Mouse (Mus musculus): ENCODE results near the gene Btbd11. TPM values are rescaled to one million over a fixed set of nuclear protein-coding genes. Genes with fewer than 3 reads are reported as not detected.

Gene Btbd11
- polyA plus RNA-seq, 1 experiment from 2014 or later, result 13.9 TPM

DNA sequence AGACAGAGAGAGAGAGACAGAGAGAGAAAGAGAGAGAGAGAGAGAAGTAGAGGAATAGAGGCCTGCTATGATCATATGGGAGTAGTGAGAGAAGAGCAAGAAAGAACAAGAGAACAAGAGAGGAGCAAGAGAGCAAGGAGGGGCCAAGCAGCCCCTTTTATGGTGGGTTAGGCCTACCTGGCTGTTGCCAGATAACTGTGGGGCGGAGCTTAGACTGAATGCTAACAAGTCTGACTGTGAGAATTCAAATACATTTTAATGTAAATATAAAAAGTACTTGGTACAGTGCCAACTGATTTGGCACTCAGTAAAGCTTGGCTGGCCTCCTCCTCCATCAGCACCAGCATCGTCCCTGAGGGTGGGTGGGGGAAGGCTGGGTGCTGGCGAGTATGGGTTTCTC is 154.9 kb downstream of the Btbd11 start:
- no peak overlapping the region for H3K9ac ChIP-seq
- H3K9me3 ChIP-seq (replicated peaks), result no peaks in the 10 kb centered on the region
- no peak overlapping the region for H3K4me2 ChIP-seq (replicated peaks)
- H3K27ac ChIP-seq, result no peak overlapping the region
- H3K36me3 ChIP-seq, result no peaks in the 10 kb centered on the region
- H3K4me1 ChIP-seq, result peaks cover 16% of the 10 kb centered on the region
- ATAC-seq (ENCODE audit: low FRiP score), result no peak
- no peak overlapping the region for H3K4me3 ChIP-seq
- 94% methylated on average over 3 of the region's 3 CpGs for WGBS
- H3K27me3 ChIP-seq, result peaks cover 11% of the 10 kb centered on the region

DNA sequence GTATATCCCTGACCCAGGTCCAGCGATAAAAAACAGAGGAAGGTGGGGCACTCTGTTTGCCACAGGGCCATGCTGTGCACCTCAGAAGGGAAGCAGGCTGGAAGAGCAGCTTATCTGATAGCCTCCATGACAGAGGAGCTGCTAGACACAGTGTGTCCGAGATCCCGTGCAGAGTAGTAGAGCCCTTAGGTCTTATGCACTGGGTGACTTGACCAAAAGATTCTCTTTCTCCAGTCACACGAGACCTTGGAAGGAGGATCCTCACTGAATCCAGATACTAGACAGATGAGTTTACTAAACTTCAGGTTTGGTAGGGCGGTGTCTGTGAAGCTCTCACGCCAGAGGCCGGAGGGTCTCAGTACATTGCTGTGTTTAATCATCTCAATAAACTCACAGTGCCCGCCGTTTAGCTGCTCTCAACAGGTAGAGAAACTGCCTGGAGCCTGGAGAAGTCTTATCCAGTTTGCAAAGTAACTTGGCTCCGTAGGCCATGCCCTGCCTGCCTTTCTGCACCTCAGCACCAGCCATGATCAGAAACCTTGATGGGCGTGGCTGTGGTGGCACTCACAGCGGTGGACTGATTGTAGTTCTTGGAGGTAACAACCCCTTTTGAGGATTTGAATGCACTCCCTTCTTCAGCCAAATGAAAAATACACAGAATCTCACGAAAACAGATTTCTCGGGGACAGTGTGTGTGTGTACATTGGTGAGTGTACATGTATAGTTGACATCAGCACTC is 155.4 kb downstream of the Btbd11 start:
- ATAC-seq (ENCODE audit: low FRiP score), result no peak
- Histone ChIP-seq H3K9ac (no peak overlapping the region), H3K4me1 (peaks cover 16% of the 10 kb centered on the region), H3K36me3 (no peaks in the 10 kb centered on the region), H3K9me3 (replicated peaks) (no peaks in the 10 kb centered on the region), H3K4me3 (no peak overlapping the region), H3K4me2 (replicated peaks) (no peak overlapping the region), H3K27me3 (peaks cover 11% of the 10 kb centered on the region; the same call in 1 of the 2 replicates), H3K27ac (no peak overlapping the region)
- WGBS, result 91% methylated on average over 14 of the region's 14 CpGs

DNA sequence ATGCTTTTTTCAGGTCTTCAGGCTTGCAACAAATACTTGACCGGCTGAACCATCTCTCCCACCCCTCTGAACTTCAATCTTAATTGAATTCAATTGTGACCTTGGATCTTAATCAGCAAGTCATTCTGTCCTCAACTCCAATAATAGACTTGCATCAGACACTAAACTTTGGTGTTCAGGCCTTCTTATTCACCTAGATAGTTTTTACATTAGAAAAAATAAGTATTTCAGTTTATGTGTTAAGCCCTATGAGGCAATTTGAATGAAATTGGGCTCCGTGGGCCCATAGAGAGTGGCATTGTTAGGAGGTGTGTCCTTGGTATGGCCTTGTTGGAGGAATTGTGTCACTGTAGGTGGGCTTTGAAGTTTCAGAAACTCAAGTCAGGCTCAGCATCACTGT is 156.7 kb downstream of the Btbd11 start:
- ATAC-seq (ENCODE audit: low FRiP score), result no peak
- Histone ChIP-seq H3K4me3 (no peak overlapping the region), H3K27me3 (peaks cover 3% of the 10 kb centered on the region; the same call in 1 of the 2 replicates), H3K36me3 (no peaks in the 10 kb centered on the region), H3K9ac (no peak overlapping the region), H3K4me2 (replicated peaks) (no peak overlapping the region), H3K27ac (no peak overlapping the region), H3K4me1 (peaks cover 16% of the 10 kb centered on the region), H3K9me3 (replicated peaks) (no peaks in the 10 kb centered on the region)
- 71% methylated on average over 2 of the region's 2 CpGs for WGBS

DNA sequence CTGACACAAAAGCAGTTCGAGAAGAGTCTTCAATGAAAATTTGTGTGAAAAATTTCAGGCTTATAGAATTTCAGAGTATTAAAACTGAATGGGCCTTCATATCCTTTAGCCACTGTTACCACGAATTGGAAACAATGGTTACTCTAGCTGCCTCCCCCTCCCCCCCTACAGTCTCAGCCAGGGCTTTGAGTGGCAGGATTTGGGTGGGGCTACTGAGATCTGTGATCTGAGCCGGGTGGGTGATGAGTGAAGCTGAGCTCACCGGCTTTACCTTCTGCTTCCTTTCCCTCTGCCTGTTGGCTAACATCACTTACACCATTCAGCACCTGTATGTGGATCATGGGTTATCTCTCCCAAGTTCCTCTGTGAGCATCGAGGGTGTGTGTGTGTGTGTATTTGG is 158.4 kb downstream of the Btbd11 start:
- WGBS, result 54% methylated on average over 5 of the region's 5 CpGs

DNA sequence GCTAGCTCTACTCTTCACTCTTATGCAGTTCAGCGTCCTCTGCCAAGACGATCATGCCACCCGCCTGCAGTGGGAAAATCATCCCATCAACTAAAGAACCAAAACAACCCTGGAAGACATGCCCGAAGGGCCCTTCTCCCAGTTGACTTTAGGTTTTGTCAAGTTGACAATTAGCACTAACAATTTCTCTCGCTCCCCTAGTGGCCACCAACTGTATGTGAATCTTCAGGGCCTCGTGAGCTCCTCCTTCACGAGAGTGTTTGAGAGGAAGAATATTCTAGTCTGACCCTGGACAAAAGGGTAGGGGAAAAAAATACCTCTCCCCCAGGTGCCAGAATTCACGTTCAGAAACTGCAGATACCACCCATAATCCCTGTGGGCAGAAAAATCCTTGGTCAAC is 168.6 kb downstream of the Btbd11 start:
- Histone ChIP-seq H3K9me3 (replicated peaks) (no peaks in the 10 kb centered on the region; the same call in 1 of the 2 replicates), H3K4me1 (no peaks in the 10 kb centered on the region), H3K27ac (no peak overlapping the region), H3K4me2 (replicated peaks) (no peak overlapping the region), H3K9ac (no peak overlapping the region), H3K4me3 (no peak overlapping the region), H3K27me3 (no peaks in the 10 kb centered on the region), H3K36me3 (no peaks in the 10 kb centered on the region)
- no peak for ATAC-seq (ENCODE audit: low FRiP score)
- WGBS, result 65% methylated on average over 8 of the region's 8 CpGs

More for the DNA sequence above, 158.4 kb downstream of the Btbd11 start:
- ATAC-seq (ENCODE audit: low FRiP score), result no peak
- H3K27ac ChIP-seq, result no peak overlapping the region
- no peak overlapping the region for H3K4me3 ChIP-seq
- no peaks in the 10 kb centered on the region for H3K27me3 ChIP-seq
- H3K9me3 ChIP-seq (replicated peaks), result no peaks in the 10 kb centered on the region
- H3K4me2 ChIP-seq (replicated peaks), result no peak overlapping the region
- H3K36me3 ChIP-seq, result no peaks in the 10 kb centered on the region
- H3K9ac ChIP-seq, result no peak overlapping the region
- H3K4me1 ChIP-seq, result peaks cover 6% of the 10 kb centered on the region; the same call in 1 of the 2 replicates

DNA sequence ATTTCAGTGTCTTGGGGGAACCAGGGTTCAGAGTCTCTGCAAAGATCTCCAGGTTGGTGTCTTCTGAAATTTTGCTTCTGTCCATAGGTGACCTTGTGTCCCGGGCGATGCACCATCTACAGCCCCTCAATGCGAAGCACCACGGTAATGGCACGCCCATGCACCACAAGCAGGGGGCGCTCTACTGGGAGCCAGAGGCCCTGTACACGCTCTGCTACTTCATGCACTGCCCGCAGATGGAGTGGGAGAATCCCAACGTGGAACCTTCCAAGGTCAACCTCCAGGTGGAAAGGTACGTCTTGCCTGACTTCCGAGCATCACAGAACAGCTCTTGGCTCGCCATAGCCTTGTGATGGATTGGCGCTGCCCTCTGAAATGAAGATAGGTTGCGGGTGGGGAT is 174.8 kb downstream of the Btbd11 start:
- Histone ChIP-seq H3K9me3 (replicated peaks) (no peaks in the 10 kb centered on the region; the same call in 1 of the 2 replicates), H3K4me2 (replicated peaks) (no peak overlapping the region), H3K27me3 (no peaks in the 10 kb centered on the region), H3K9ac (no peak overlapping the region), H3K27ac (no peak overlapping the region), H3K36me3 (no peaks in the 10 kb centered on the region; the same call in 1 of the 2 replicates), H3K4me1 (0 out of 2 replicates have a peak, but pooled peaks cover 5% of the 10 kb centered on the region), H3K4me3 (no peak overlapping the region)
- WGBS, result 90% methylated on average over 14 of the region's 14 CpGs
- no peak for ATAC-seq (ENCODE audit: low FRiP score)

DNA sequence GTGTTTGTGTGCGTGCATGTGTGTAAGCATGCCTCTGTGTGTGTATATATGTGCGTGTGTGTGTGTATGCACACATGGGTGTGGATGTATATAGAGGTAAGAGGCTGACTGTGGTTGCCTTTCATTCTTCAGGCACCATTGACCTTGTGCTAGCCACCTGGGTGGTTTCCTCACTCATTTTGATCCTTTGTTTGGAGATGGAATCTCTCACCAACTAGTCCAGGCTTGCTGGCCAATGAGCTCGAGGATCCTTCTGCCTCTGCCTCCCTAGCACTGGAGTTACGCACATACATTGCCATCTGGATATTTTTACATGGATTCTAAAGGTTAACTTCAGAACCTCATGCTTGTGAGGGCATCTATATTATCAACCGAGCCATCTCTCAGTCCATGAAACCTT is 184.8 kb downstream of the Btbd11 start:
- Histone ChIP-seq H3K4me2 (replicated peaks) (no peak overlapping the region), H3K4me1 (no peaks in the 10 kb centered on the region), H3K27me3 (no peaks in the 10 kb centered on the region), H3K36me3 (no peaks in the 10 kb centered on the region), H3K9ac (no peak overlapping the region), H3K9me3 (replicated peaks) (0 out of 2 replicates have a peak, but pooled peaks cover 3% of the 10 kb centered on the region), H3K27ac (no peak overlapping the region), H3K4me3 (no peak overlapping the region)
- ATAC-seq (ENCODE audit: low FRiP score), result no peak
- WGBS, result 81% methylated on average over 5 of the region's 5 CpGs

DNA sequence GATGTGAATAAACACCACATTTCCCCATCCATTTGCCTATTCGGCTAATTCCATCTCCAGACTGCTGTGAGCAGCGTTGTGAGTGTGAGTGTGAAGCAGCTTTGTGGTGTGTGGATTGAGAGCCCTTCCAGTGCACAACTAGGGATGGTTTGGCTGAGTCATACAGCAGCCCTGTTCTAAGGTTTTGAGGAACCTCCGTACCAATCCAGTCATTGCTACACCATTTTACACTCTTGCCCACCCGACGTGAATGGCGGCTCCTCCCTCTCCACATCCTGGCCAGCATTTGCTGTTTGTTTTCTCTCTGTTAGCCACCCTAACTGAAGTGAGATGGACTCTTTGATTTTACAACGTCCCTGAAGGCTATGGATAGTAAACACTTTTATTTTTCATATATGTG is 186.0 kb downstream of the Btbd11 start:
- Histone ChIP-seq H3K4me3 (no peak overlapping the region), H3K36me3 (no peaks in the 10 kb centered on the region), H3K27me3 (no peaks in the 10 kb centered on the region), H3K4me1 (no peaks in the 10 kb centered on the region), H3K9ac (no peak overlapping the region), H3K4me2 (replicated peaks) (no peak overlapping the region), H3K27ac (no peak overlapping the region), H3K9me3 (replicated peaks) (0 out of 2 replicates have a peak, but pooled peaks cover 3% of the 10 kb centered on the region)
- WGBS, result 92% methylated on average over 7 of the region's 7 CpGs
- no peak for ATAC-seq (ENCODE audit: low FRiP score)

DNA sequence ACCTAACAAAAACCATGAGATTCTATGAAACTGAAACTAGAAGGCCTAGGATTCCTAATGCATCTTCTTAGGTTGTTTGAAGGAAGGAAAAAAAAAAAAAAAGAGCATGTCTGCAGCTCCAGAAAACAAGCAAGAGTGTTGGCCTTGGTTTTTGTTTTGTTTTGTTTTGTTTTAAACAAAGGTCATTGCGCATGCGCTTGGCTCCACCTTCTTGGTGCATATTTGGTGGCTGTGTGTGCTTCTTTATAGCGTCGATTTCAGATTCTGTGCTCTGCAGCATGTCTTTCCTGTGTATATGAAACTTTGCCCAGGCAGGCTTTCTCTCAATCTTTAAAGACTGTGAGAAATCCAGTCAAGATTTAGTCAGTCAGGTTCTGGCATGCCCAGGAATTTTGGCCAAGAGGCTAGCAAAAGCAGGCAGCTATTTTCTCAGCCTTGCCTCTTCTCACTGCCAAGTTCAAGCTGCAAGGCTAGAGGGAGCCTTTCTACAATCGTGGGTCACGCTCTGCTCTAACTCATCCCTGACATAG is 191.3 kb downstream of the Btbd11 start:
- H3K9ac ChIP-seq, result no peak overlapping the region
- H3K9me3 ChIP-seq (replicated peaks), result 0 out of 2 replicates have a peak, but pooled peaks cover 3% of the 10 kb centered on the region
- ATAC-seq (ENCODE audit: low FRiP score), result no peak
- no peak overlapping the region for H3K27ac ChIP-seq
- no peak overlapping the region for H3K4me2 ChIP-seq (replicated peaks)
- H3K4me1 ChIP-seq, result no peaks in the 10 kb centered on the region
- 88% methylated on average over 6 of the region's 6 CpGs for WGBS
- H3K36me3 ChIP-seq, result no peaks in the 10 kb centered on the region
- H3K27me3 ChIP-seq, result no peaks in the 10 kb centered on the region
- H3K4me3 ChIP-seq, result no peak overlapping the region

DNA sequence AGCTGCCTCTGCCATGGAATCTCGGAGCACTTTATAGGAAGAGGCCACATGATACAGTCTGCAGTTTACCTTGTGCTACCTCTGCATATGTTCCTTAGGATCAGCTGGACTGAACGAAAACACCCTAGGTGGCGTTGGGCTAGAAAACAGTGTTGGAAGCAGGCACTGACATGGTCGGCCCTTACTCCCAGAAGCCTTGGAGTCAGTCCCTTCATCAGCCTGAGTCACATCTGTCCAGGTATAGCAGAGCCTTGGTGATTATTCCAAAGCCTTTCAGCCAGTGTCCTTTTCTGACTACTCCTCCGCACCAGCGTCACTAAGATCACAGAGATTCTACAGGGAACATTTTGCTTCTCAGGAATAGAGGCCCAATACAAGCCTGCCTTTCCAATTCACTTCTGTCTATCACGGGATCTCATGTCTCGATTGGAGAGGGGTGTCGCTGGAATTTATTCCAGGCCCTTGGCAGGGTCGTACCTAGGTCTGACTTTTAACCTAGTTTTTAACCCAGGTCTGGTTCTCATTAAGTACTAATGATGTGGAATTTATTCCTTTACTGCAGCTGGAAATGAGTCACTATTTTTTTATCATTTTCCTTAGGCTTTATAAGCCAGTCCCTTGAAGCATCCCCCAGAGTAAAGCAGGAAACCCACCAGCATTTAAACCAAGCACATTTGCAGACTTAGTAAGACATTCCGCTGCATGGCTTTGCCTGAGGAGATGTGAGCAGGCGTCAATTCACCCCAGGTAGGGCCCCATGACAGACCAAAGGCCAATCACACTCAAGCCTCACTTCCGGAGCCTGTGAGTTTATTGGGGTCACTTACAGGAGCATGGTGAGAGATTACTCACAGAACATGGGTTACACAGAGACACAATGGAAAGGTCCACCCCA is 192.2 kb downstream of the Btbd11 start:
- 76% methylated on average over 13 of the region's 13 CpGs for WGBS
- no peak for ATAC-seq (ENCODE audit: low FRiP score)

DNA sequence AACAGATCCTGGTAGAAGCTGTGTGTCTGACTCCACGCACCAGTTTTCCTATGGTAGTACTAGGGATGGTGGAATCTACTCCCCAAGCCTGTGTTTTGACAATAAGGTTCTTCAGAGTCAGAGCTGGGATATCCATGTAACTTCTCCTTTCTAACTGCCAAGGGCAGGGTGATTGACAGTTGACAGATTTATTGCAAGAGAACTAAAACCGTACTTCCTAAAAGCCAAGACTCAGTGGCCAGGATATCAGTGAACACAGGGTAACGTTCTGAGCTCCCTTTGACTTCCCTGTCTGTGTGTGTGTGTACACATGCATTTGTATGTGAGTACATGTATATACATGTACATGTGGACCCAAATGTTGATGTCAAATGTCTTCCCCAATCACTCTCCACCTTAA is 201.1 kb downstream of the Btbd11 start:
- 94% methylated on average over 3 of the region's 3 CpGs for WGBS
- no peak for ATAC-seq (ENCODE audit: low FRiP score)

More for the DNA sequence above, 192.2 kb downstream of the Btbd11 start:
- Histone ChIP-seq H3K27me3 (no peaks in the 10 kb centered on the region), H3K36me3 (no peaks in the 10 kb centered on the region), H3K9me3 (replicated peaks) (no peaks in the 10 kb centered on the region), H3K4me3 (no peak overlapping the region), H3K27ac (no peak overlapping the region), H3K9ac (no peak overlapping the region), H3K4me2 (replicated peaks) (no peak overlapping the region), H3K4me1 (no peaks in the 10 kb centered on the region)

DNA sequence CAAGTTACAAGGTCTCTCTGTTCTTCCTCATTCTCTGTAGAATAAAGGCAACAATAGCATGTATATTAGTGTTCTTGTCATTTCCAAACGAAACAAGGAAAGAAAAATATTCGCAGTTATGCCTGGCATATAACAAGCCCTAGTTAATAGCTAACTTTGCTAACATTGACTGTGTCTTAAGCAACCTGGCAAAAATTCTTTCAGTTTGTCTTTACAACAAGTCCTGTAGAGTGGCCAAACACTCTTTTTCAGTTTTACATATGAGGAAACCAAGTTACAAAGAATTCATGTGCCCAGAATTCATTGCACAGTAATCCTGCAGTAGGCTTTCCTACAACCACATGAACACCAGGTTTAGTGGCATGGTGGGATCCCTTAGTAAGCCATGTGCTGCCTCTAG is 203.4 kb downstream of the Btbd11 start:
- no peak for ATAC-seq (ENCODE audit: low FRiP score)
- Histone ChIP-seq H3K36me3 (no peaks in the 10 kb centered on the region), H3K27ac (no peak overlapping the region), H3K9me3 (replicated peaks) (no peaks in the 10 kb centered on the region), H3K4me2 (replicated peaks) (no peak overlapping the region), H3K4me3 (no peak overlapping the region), H3K27me3 (no peaks in the 10 kb centered on the region), H3K4me1 (0 out of 2 replicates have a peak, but pooled peaks cover 4% of the 10 kb centered on the region), H3K9ac (no peak overlapping the region)
- WGBS, result 99% methylated on average over 2 of the region's 2 CpGs

More for the DNA sequence above, 201.1 kb downstream of the Btbd11 start:
- Histone ChIP-seq H3K27me3 (no peaks in the 10 kb centered on the region), H3K4me1 (0 out of 2 replicates have a peak, but pooled peaks cover 4% of the 10 kb centered on the region), H3K27ac (no peak overlapping the region), H3K9me3 (replicated peaks) (no peaks in the 10 kb centered on the region), H3K9ac (no peak overlapping the region), H3K4me2 (replicated peaks) (no peak overlapping the region), H3K36me3 (no peaks in the 10 kb centered on the region), H3K4me3 (no peak overlapping the region)
